Mouse (Mus musculus) hindbrain, embryonic 16.5 days (tissue): ENCODE measurements around the gene Styk1. TPM values are rescaled to one million over a fixed set of nuclear protein-coding genes. Genes with fewer than 3 reads are reported as not detected.
"Not testable (repeated sequence)": the region's sequence is repeated elsewhere in the genome, so short reads cannot be mapped to it uniquely, and the experiment has no call there.

ENCODE experiments used
- ATAC-seq: fragments of 200-750 bp; cut with Nextera tagmentation; 2 replicates; pipeline ENCODE4 v1.8.0; 2017; ENCODE audit warnings: moderate TSS enrichment, moderate library complexity
- H3K27ac ChIP-seq: fragments of 300-500 bp; sonication (generic); 2 replicates; pipeline ENCODE4 v1.5.1; 2014; ENCODE audit warnings: low read depth, mild to moderate bottlenecking, control low read depth, low read length, moderate library complexity
- H3K27me3 ChIP-seq: fragments of 300-500 bp; sonication (generic); replicated peaks from 2 replicates; pipeline ENCODE4 v1.6.1; 2014; ENCODE audit warnings: low read length; ENCODE audit not compliant: control insufficient read depth, insufficient read depth
- H3K36me3 ChIP-seq: fragments of 300-500 bp; sonication (generic); 2 replicates; pipeline ENCODE4 v1.6.1; 2014; ENCODE audit warnings: mild to moderate bottlenecking, low read length, moderate library complexity, mixed read lengths; ENCODE audit not compliant: control insufficient read depth, insufficient read depth
- H3K4me1 ChIP-seq: fragments of 300-500 bp; sonication (generic); 2 replicates; pipeline ENCODE4 v1.6.1; 2014; ENCODE audit warnings: low read depth, low read length; ENCODE audit not compliant: control insufficient read depth, insufficient read depth
- H3K4me2 ChIP-seq: fragments of 300-500 bp; sonication (generic); 2 replicates; pipeline ENCODE4 v1.6.1; 2014; ENCODE audit warnings: mild to moderate bottlenecking, low read length, control low read depth, moderate library complexity
- H3K4me3 ChIP-seq: fragments of 300-500 bp; sonication (generic); 2 replicates; pipeline ENCODE4 v1.5.1; 2014; ENCODE audit warnings: mild to moderate bottlenecking, low read length, control low read depth, moderate library complexity
- H3K9ac ChIP-seq: fragments of 300-500 bp; sonication (generic); 2 replicates; pipeline ENCODE4 v1.6.1; 2014; ENCODE audit warnings: low read depth, mild to moderate bottlenecking, control low read depth, low read length, moderate library complexity
- H3K9me3 ChIP-seq: fragments of 300-500 bp; sonication (generic); 2 replicates; pipeline ENCODE4 v1.6.1; 2014; ENCODE audit warnings: mild to moderate bottlenecking, low read length, moderate library complexity; ENCODE audit not compliant: control insufficient read depth
- WGBS: fragments of 180-500 bp; shearing (Covaris S2); extraction: QIAGEN DNeasy Blood & Tissue Kit; methylation state at CpG from one replicate; pipeline ENCODE4 v1.1.7; 2014; 5-methylcytosine and 5-hydroxymethylcytosine counted together
- polyA plus RNA-seq: library from polyadenylated mRNA; unstranded; fragments of >200 nt; fragmentation: Nextera tagmentation; extraction: Ambion mirVana; gene quantifications from 2 replicates; pipeline ENCODE4 v1.2.1, GENCODE M21; 2015

Styk1 gene
- polyA plus RNA-seq, 1 experiment from 2014 or later = 7.4 TPM

DNA sequence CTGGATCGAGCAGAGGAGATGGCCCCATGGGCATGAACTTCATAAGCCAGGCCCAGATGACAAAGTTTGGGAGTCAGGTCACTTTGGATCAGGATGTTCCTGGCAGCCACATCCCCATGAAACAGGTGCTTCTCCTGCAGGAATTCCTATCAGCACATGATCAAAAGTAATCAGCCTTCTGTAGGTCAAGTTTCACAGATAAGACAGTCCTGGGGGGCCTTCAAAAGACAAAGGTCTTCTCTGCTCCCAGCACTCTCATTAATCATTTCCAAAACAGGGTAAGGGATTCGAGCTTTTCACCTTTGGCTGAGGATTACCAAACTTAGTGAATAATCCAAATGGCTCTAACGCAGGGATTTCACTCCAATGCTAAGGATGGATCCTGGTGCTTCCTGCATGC lies 48.6 kb downstream of the Styk1 start:
- Histone ChIP-seq H3K9ac (no peak overlapping the region), H3K27me3 (no peaks in the 10 kb centered on the region), H3K27ac (no peak overlapping the region), H3K4me1 (no peaks in the 10 kb centered on the region), H3K36me3 (no peaks in the 10 kb centered on the region), H3K4me2 (no peak overlapping the region), H3K9me3 (no peaks in the 10 kb centered on the region), H3K4me3 (no peak overlapping the region)
- 72% methylated on average over 3 of the region's 3 CpGs for WGBS
- no peak for ATAC-seq

- Histone ChIP-seq H3K27me3 (no peaks in the 10 kb centered on the region), H3K9ac (no peak overlapping the region), H3K9me3 (no peaks in the 10 kb centered on the region), H3K4me3 (no peak overlapping the region), H3K4me1 (no peaks in the 10 kb centered on the region), H3K36me3 (no peaks in the 10 kb centered on the region), H3K27ac (no peak overlapping the region), H3K4me2 (no peak overlapping the region)
- ATAC-seq = no peak
Observed at GRCm38 (mm10) chr6:131298531-131298930, 54.9 kb downstream of the Styk1 start.

DNA sequence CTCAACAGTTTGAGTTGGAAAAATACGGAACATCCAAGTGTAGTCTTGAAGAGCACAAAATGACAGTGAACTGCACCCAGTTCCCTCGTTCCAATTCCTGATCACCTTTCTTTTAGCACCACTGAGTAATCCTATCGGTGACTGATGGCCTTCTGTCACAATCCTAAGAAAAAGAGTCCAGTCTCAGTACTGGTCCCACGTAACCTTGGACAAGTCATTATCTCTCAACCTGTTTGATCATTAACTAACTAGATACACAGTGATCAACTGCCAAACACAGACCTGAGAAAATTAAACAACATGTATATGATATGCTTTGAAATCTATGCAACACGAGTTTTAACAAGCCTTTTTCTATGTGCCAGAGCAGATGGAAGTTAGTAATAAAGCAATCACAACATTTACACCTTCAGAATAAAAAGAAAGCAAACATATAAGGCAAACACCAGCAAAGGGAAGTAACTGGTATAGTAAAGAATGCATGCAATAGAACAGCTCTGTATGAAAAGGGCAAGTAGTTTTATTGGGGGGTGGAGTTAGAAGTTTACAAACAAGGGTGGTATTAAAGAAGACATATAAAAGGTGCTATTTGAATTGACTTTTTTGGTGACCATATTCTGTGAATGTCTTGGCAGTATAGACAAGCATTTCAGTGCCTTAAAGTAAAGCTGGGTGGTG lies 58.8 kb downstream of the Styk1 start:
- H3K27ac ChIP-seq = no peak overlapping the region
- no peak overlapping the region for H3K9ac ChIP-seq
- WGBS = 84% methylated on average over 5 of the region's 5 CpGs
- H3K9me3 ChIP-seq = no peaks in the 10 kb centered on the region
- no peaks in the 10 kb centered on the region for H3K27me3 ChIP-seq
- H3K4me2 ChIP-seq = no peak overlapping the region
- peaks cover 8% of the 10 kb centered on the region for H3K4me1 ChIP-seq
- no peak for ATAC-seq
- no peak overlapping the region for H3K4me3 ChIP-seq
- H3K36me3 ChIP-seq = no peaks in the 10 kb centered on the region

DNA sequence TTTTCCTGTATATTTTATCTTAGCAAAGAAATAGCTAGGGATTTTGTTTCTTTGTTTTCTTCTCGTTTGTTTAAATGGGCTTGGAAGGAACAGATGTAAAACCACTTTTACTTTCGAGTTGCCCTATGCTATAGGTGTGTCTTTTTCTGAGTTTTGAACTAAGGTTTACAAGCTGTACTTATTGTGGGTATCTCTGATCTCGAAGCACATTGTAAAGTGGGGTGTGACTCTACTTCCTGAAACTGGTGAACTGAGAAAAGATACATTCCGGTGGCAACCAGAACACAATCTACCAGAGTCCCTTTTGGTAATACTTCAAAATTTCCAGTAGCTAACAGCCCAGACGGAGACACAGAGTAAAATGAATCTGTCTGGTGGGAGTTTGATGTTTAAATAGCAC lies 59.5 kb downstream of the Styk1 start:
- no peaks in the 10 kb centered on the region for H3K9me3 ChIP-seq
- no peak overlapping the region for H3K27ac ChIP-seq
- H3K4me2 ChIP-seq = no peak overlapping the region; the same call in 1 of the 2 replicates
- no peaks in the 10 kb centered on the region for H3K27me3 ChIP-seq
- no peaks in the 10 kb centered on the region for H3K36me3 ChIP-seq
- no peak overlapping the region for H3K4me3 ChIP-seq
- 93% methylated on average over 5 of the region's 5 CpGs for WGBS
- H3K4me1 ChIP-seq = peaks cover 8% of the 10 kb centered on the region
- no peak for ATAC-seq
- no peak overlapping the region for H3K9ac ChIP-seq

DNA sequence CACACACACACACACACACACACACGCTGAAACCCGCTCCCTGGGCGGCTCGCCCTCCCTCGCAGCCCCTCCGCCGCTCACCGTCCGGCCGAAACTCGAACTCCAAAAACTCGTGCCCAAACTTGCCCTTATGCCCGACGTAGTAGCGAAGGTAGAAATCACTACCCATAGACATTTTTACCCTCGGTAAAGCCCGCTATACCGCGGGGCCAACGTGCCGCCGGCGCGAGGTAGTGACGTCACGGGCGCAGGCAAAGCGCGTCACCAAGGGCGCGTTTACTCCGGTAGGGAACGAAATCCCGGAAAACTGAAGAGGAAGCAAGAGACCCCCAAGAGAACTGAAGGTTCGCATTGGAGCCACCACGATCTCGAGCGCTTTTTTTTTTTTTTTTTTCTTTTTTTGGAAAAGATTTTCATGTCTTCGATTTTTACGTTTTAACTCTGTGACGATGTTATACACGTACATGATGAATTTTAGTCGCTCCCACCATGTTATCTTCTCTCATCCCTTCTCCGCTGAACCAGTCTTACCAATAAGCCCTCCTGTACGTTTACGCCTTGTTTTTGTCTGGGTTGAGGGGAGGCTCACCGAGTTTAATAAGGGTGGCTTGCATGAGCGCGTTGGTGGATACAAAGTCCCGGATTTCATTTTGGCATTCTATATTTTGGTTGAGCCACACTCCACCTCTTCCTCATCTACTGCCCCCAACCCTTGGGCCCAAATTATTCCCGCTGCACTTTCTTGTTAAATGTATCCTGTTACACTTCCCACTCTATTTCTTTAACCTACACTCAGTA lies 60.2 kb downstream of the Styk1 start, which contains the start of gene Magohb:
Magohb (minus strand) TSS at position 254 of the 798 bp plus-strand sequence.
- WGBS = 3% methylated on average over 50 of the region's 51 CpGs
- ATAC-seq = peak; percentile 90
- H3K9me3 ChIP-seq = no peaks in the 10 kb centered on the region

GRCm38 (mm10) chr6:131292276-131292990 lies 61.0 kb downstream of the Styk1 start:
- Histone ChIP-seq H3K4me3 (peak overlapping the region; percentile 59), H3K27me3 (no peaks in the 10 kb centered on the region), H3K27ac (no peak overlapping the region), H3K9ac (peak overlapping the region; percentile 58), H3K4me2 (peak overlapping the region; percentile 65), H3K9me3 (no peaks in the 10 kb centered on the region), H3K4me1 (peaks cover 8% of the 10 kb centered on the region), H3K36me3 (peaks cover 2% of the 10 kb centered on the region; the same call in 1 of the 2 replicates)
- 23% methylated on average over 10 of the region's 10 CpGs for WGBS
- ATAC-seq = peak; percentile 14; the same call in 1 of the 2 replicates

More for the DNA sequence above, 60.2 kb downstream of the Styk1 start, which contains the start of gene Magohb:
- H3K27me3 ChIP-seq = no peaks in the 10 kb centered on the region
- peak within 1 kb of the TSS; percentile 59 for H3K4me3 ChIP-seq
- H3K9ac ChIP-seq = peak within 1 kb of the TSS; percentile 58
- H3K36me3 ChIP-seq = no peaks in the 10 kb centered on the region
- H3K27ac ChIP-seq = peak within 1 kb of the TSS; percentile 76
- H3K4me1 ChIP-seq = peaks cover 8% of the 10 kb centered on the region
- H3K4me2 ChIP-seq = peak within 1 kb of the TSS; percentile 71

DNA sequence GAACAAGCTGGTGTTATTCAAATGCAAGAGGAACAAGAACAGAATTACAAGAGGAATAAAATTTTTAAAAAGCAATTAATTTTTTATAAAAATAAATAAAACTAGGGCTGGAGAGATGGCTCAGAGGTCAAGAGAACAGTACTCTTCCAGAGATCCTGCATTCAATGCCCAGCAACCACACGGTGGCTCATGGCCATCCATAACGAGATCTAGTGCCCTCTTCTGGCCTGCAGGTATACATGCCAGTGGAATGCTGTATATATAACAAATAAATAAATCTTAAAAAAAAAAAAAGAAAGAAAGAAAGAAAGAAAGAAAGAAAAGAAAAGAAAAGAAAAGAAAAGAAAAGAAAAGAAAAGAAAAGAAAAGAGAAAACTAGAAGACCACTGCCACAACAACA lies 63.0 kb downstream of the Styk1 start:
- Histone ChIP-seq H3K4me2 (no peak overlapping the region), H3K27me3 (no peaks in the 10 kb centered on the region), H3K9ac (no peak overlapping the region), H3K4me3 (no peak overlapping the region), H3K36me3 (peaks cover 2% of the 10 kb centered on the region; the same call in 1 of the 2 replicates), H3K4me1 (peaks cover 8% of the 10 kb centered on the region), H3K9me3 (no peaks in the 10 kb centered on the region), H3K27ac (no peak overlapping the region)
- WGBS = 10% methylated on average over 2 of the region's 2 CpGs
- ATAC-seq = no peak

DNA sequence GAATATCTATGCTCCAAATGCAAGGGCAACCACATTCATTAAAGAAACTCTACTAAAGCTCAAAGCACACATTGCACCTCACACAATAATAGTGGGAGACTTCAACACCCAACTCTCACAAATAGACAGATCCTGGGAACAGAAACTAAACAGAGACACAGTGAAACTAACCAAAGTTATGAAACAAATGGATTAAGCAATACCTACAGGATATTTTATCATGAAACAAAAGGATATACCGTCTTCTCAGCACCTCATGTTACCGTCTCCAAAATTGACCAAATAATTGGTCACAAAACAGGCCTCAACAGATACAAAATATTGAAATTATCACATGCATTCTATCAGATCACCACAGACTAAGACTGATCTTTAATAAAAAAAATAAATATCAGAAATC lies 75.2 kb downstream of the Styk1 start:
- not testable (repeated sequence) for H3K9ac ChIP-seq, H3K27ac ChIP-seq, H3K36me3 ChIP-seq, H3K4me3 ChIP-seq, H3K4me2 ChIP-seq, H3K4me1 ChIP-seq, H3K27me3 ChIP-seq, H3K9me3 ChIP-seq, ATAC-seq
- 96% methylated on average over 2 of the region's 2 CpGs for WGBS

GRCm38 (mm10) chr6:131276659-131277058 lies 76.7 kb downstream of the Styk1 start:
- Histone ChIP-seq H3K4me3 (no peak overlapping the region), H3K9me3 (no peaks in the 10 kb centered on the region), H3K36me3 (0 out of 2 replicates have a peak, but pooled peaks cover 1% of the 10 kb centered on the region), H3K9ac (no peak overlapping the region), H3K27ac (no peak overlapping the region), H3K27me3 (no peaks in the 10 kb centered on the region), H3K4me1 (no peaks in the 10 kb centered on the region), H3K4me2 (no peak overlapping the region)
- ATAC-seq = no peak
- 95% methylated on average over 4 of the region's 4 CpGs for WGBS
